Mouse (Mus musculus) inflammation-experienced regulatory T-cells, adult 6 months (primary cell): ENCODE data around the gene Lypd4. TPM values are rescaled to one million over a fixed set of nuclear protein-coding genes. Genes with fewer than 3 reads are reported as not detected.
A peak's percentile ranks its signal among the peaks of the same experiment; 100 is the strongest.
"Not testable (repeated sequence)": the region's sequence is repeated elsewhere in the genome, so short reads cannot be mapped to it uniquely, and the experiment has no call there.

Experiments used
- ATAC-seq: one replicate; pipeline ENCODE4 v1.8.0; 2017
- polyA plus RNA-seq, 3 experiments: library from polyadenylated mRNA; unstranded; fragments of 100-300 nt; shearing (Covaris generic); gene quantifications; one replicate each; pipeline ENCODE4 v1.2.1; 2017

The Lypd4 gene
- polyA plus RNA-seq, 3 experiments from 2014 or later = not detected

- no peak for ATAC-seq
Measured at GRCm38 (mm10) chr7:24887096-24887495, 17.4 kb upstream of the Lypd4 start.

- no peak for ATAC-seq
Measured at GRCm38 (mm10) chr7:24886308-24886633, 16.5 kb upstream of the Lypd4 start.

- ATAC-seq = no peak
Measured at GRCm38 (mm10) chr7:24885468-24886307, 15.9 kb upstream of the Lypd4 start.

- peak; percentile 23 for ATAC-seq
Measured at GRCm38 (mm10) chr7:24884693-24885291, 15.1 kb upstream of the Lypd4 start.

- peak; percentile 86 for ATAC-seq
Measured at GRCm38 (mm10) chr7:24883896-24884692, 14.4 kb upstream of the Lypd4 start, which contains the start of gene Rps19. Gene Rps19, plus strand, starts transcription at chr7:24884371.

GRCm38 (mm10) chr7:24882416-24883199 is 12.9 kb upstream of the Lypd4 start:
- no peak for ATAC-seq

GRCm38 (mm10) chr7:24879620-24880019 is 9.9 kb upstream of the Lypd4 start:
- ATAC-seq = no peak

GRCm38 (mm10) chr7:24877588-24877987 is 7.8 kb upstream of the Lypd4 start:
- ATAC-seq = no peak

GRCm38 (mm10) chr7:24869080-24869479 is 661 bp downstream of the Lypd4 start:
- ATAC-seq = no peak

GRCm38 (mm10) chr7:24864156-24864555 is 5.6 kb downstream of the Lypd4 start:
- ATAC-seq = no peak

GRCm38 (mm10) chr7:24862853-24863252 is 6.9 kb downstream of the Lypd4 start:
- ATAC-seq = no peak

GRCm38 (mm10) chr7:24861913-24862312 is 7.8 kb downstream of the Lypd4 start, which contains the start of gene Gm9844:
Gene Gm9844, plus strand, starts transcription at chr7:24862213.
- no peak for ATAC-seq

- ATAC-seq = no peak
Measured at GRCm38 (mm10) chr7:24859234-24859633, 10.5 kb downstream of the Lypd4 start.

GRCm38 (mm10) chr7:24856460-24857120 is 13.2 kb downstream of the Lypd4 start:
- ATAC-seq = no peak

- ATAC-seq = no peak
Measured at GRCm38 (mm10) chr7:24853695-24854094, 16.0 kb downstream of the Lypd4 start.

GRCm38 (mm10) chr7:24853233-24853563 is 16.5 kb downstream of the Lypd4 start:
- ATAC-seq = no peak

- no peak for ATAC-seq
Measured at GRCm38 (mm10) chr7:24852557-24853232, 17.0 kb downstream of the Lypd4 start.

GRCm38 (mm10) chr7:24851596-24852325 is 18.0 kb downstream of the Lypd4 start:
- ATAC-seq = no peak

- ATAC-seq = no peak
Measured at GRCm38 (mm10) chr7:24850899-24851303, 18.8 kb downstream of the Lypd4 start.

- no peak for ATAC-seq
Measured at GRCm38 (mm10) chr7:24850162-24850561, 19.6 kb downstream of the Lypd4 start.

- ATAC-seq = not testable (repeated sequence)
Measured at GRCm38 (mm10) chr7:24846576-24846975, 23.2 kb downstream of the Lypd4 start.
